Mouse (Mus musculus) brain, embryonic 14.5 days (tissue): ENCODE measurements around the gene Slc39a13.

Source experiments
- CTCF ChIP-seq: fragments of 200-500 bp; IDR thresholded peaks from 2 replicates; pipeline ENCODE4 v1.5.1; 2012; ENCODE audit warnings: inconsistent platforms, mild to moderate bottlenecking, moderate library complexity, borderline replicate concordance; ENCODE audit not compliant: insufficient read depth, insufficient read length; ENCODE audit errors: extremely low read depth
- POLR2A ChIP-seq: fragments of 200-500 bp; IDR thresholded peaks from 2 replicates; pipeline ENCODE4 v1.6.1; 2012; ENCODE audit warnings: mild to moderate bottlenecking, inconsistent platforms, borderline replicate concordance; ENCODE audit not compliant: poor library complexity, insufficient read depth, insufficient read length, severe bottlenecking; ENCODE audit errors: extremely low read depth

- TF ChIP-seq CTCF (no peak), POLR2A (no peak)
Observed at GRCm38 (mm10) chr2:91047359-91047758, 22.9 kb downstream of the Slc39a13 start.
